Mouse (Mus musculus): Measurements from ENCODE around the gene Tnni1.

Gene Tnni1

GRCm38 (mm10) chr1:135800192-135800950, 21.1 kb downstream of the Tnni1 start:
- no peak for DNase-seq (ENCODE audit: low spot score in 2 of 2)

- no peak for DNase-seq (ENCODE audit: low spot score in 2 of 2)
Measured at GRCm38 (mm10) chr1:135807546-135807945, 28.3 kb downstream of the Tnni1 start.

- no peak for DNase-seq (ENCODE audit: low spot score in 2 of 2)
Measured at GRCm38 (mm10) chr1:135810180-135810579, 30.9 kb downstream of the Tnni1 start.

GRCm38 (mm10) chr1:135811016-135811646, 31.9 kb downstream of the Tnni1 start:
- peak; percentile 58 to 71 for DNase-seq (ENCODE audit: low spot score in 2 of 2)

GRCm38 (mm10) chr1:135812205-135812604, 33.0 kb downstream of the Tnni1 start:
- DNase-seq (ENCODE audit: low spot score in 2 of 2), result no peak

- DNase-seq (ENCODE audit: low spot score in 2 of 2), result no peak
Measured at GRCm38 (mm10) chr1:135812618-135813017, 33.4 kb downstream of the Tnni1 start.

- DNase-seq (ENCODE audit: low spot score in 2 of 2), result no peak
Measured at GRCm38 (mm10) chr1:135813071-135813470, 33.8 kb downstream of the Tnni1 start.

- DNase-seq (ENCODE audit: low spot score in 2 of 2), result no peak
Measured at GRCm38 (mm10) chr1:135813687-135814395, 34.6 kb downstream of the Tnni1 start.

GRCm38 (mm10) chr1:135814531-135814930, 35.3 kb downstream of the Tnni1 start:
- DNase-seq (ENCODE audit: low spot score in 2 of 2), result no peak

- DNase-seq (ENCODE audit: low spot score in 2 of 2), result no peak
Measured at GRCm38 (mm10) chr1:135817595-135817994, 38.4 kb downstream of the Tnni1 start.

GRCm38 (mm10) chr1:135818481-135819086, 39.4 kb downstream of the Tnni1 start, which contains the start of gene Lad1:
Gene Lad1 (plus strand): TSS chr1:135818598.
- DNase-seq (ENCODE audit: low spot score in 2 of 2), result no peak

- DNase-seq (ENCODE audit: low spot score in 2 of 2), result no peak
Measured at GRCm38 (mm10) chr1:135820071-135820470, 40.8 kb downstream of the Tnni1 start.

- DNase-seq (ENCODE audit: low spot score in 2 of 2), result no peak
Measured at GRCm38 (mm10) chr1:135820736-135821364, 41.6 kb downstream of the Tnni1 start.

GRCm38 (mm10) chr1:135821780-135822179, 42.5 kb downstream of the Tnni1 start:
- no peak for DNase-seq (ENCODE audit: low spot score in 2 of 2)

- DNase-seq (ENCODE audit: low spot score in 2 of 2), result no peak
Measured at GRCm38 (mm10) chr1:135828918-135829317, 49.7 kb downstream of the Tnni1 start.

GRCm38 (mm10) chr1:135834206-135834859, 55.1 kb downstream of the Tnni1 start:
- no peak for DNase-seq (ENCODE audit: low spot score in 2 of 2)

- DNase-seq (ENCODE audit: low spot score in 2 of 2), result no peak
Measured at GRCm38 (mm10) chr1:135834983-135835382, 55.7 kb downstream of the Tnni1 start.

- peak; percentile 76 to 84 for DNase-seq (ENCODE audit: low spot score in 2 of 2)
Measured at GRCm38 (mm10) chr1:135835716-135836483, 56.7 kb downstream of the Tnni1 start, which contains the start of gene Tnnt2. Gene Tnnt2 (plus strand): TSS chr1:135836354.

GRCm38 (mm10) chr1:135838626-135839025, 59.4 kb downstream of the Tnni1 start:
- DNase-seq (ENCODE audit: low spot score in 2 of 2), result no peak

- DNase-seq (ENCODE audit: low spot score in 2 of 2), result no peak
Measured at GRCm38 (mm10) chr1:135839065-135839464, 59.8 kb downstream of the Tnni1 start.
